Mouse (Mus musculus): ENCODE data around the gene Rtl8b. TPM values are rescaled to one million over a fixed set of nuclear protein-coding genes. Genes with fewer than 3 reads are reported as not detected.

Rtl8b gene
- 379 and 406 TPM in 2 replicates for polyA plus RNA-seq (2012; rRNA removed)

- WGBS, result 3% methylated on average over 12 of the region's 15 CpGs
- peak; percentile 85 to 91 for DNase-seq
Observed at GRCm38 (mm10) chrX:53670294-53670693, at the start of gene Rtl8b. TSS of gene Rtl8b (minus strand) at chrX:53670408.

GRCm38 (mm10) chrX:53716323-53717182 lies 46.3 kb upstream of the Rtl8b start:
- DNase-seq, result peak; percentile 67 to 74
- H3K27me3 ChIP-seq (ENCODE audit: control insufficient read depth, insufficient read depth, low read length), result no peaks in the 10 kb centered on the region
- 7% methylated on average over 46 of the region's 49 CpGs for WGBS
- peak overlapping the region; percentile 58 for H3K4me3 ChIP-seq (replicated peaks; ENCODE audit: insufficient read depth, low read depth, low read length)
- peak overlapping the region; percentile 0; the same call in 1 of the 2 replicates for H3K27ac ChIP-seq (ENCODE audit: insufficient read depth, low read length)
- no peak for TF ChIP-seq CTCF (IDR thresholded peaks at IDR 0.05; ENCODE audit: borderline replicate concordance, insufficient read depth, low read depth, low read length)
- 0 out of 2 replicates have a peak, but pooled peaks have one; percentile 20 for TF ChIP-seq POLR2A (IDR thresholded peaks at IDR 0.05; ENCODE audit: borderline replicate concordance, insufficient read depth, low read length)
- H3K4me1 ChIP-seq (ENCODE audit: control insufficient read depth, insufficient read depth, low read length), result no peaks in the 10 kb centered on the region

More at GRCm38 (mm10) chrX:53670294-53670693, at the start of gene Rtl8b:
- TF ChIP-seq CTCF (IDR thresholded peaks at IDR 0.05; ENCODE audit: borderline replicate concordance, insufficient read depth, low read depth, low read length), result no peak
- peak; percentile 34; the same call in 1 of the 2 replicates for TF ChIP-seq POLR2A (IDR thresholded peaks at IDR 0.05; ENCODE audit: borderline replicate concordance, insufficient read depth, low read length)
- Histone ChIP-seq H3K4me3 (replicated peaks; ENCODE audit: insufficient read depth, low read depth, low read length) (peak within 1 kb of the TSS; percentile 44), H3K4me1 (ENCODE audit: control insufficient read depth, insufficient read depth, low read length) (no peaks in the 10 kb centered on the region), H3K27me3 (ENCODE audit: control insufficient read depth, insufficient read depth, low read length) (no peaks in the 10 kb centered on the region), H3K27ac (ENCODE audit: insufficient read depth, low read length) (peak within 1 kb of the TSS; percentile 86)

- peak in 1 of 2 experiments; percentile 4 for DNase-seq
- TF ChIP-seq CTCF (IDR thresholded peaks at IDR 0.05; ENCODE audit: borderline replicate concordance, insufficient read depth, low read depth, low read length) (no peak), POLR2A (IDR thresholded peaks at IDR 0.05; ENCODE audit: borderline replicate concordance, insufficient read depth, low read length) (no peak)
- 0% methylated on average over 2 of the region's 2 CpGs for WGBS
- Histone ChIP-seq H3K4me1 (ENCODE audit: control insufficient read depth, insufficient read depth, low read length) (no peaks in the 10 kb centered on the region), H3K4me3 (replicated peaks; ENCODE audit: insufficient read depth, low read depth, low read length) (peak overlapping the region; percentile 58), H3K27ac (ENCODE audit: insufficient read depth, low read length) (peak overlapping the region; percentile 0; the same call in 1 of the 2 replicates), H3K27me3 (ENCODE audit: control insufficient read depth, insufficient read depth, low read length) (no peaks in the 10 kb centered on the region)
Observed at GRCm38 (mm10) chrX:53715942-53716322, 45.7 kb upstream of the Rtl8b start.

- 72% methylated on average over 3 of the region's 3 CpGs for WGBS
- no peak for TF ChIP-seq POLR2A (IDR thresholded peaks at IDR 0.05; ENCODE audit: borderline replicate concordance, insufficient read depth, low read length)
- no peak for TF ChIP-seq CTCF (IDR thresholded peaks at IDR 0.05; ENCODE audit: borderline replicate concordance, insufficient read depth, low read depth, low read length)
- no peaks in the 10 kb centered on the region for H3K27me3 ChIP-seq (ENCODE audit: control insufficient read depth, insufficient read depth, low read length)
- no peak for DNase-seq
- H3K4me1 ChIP-seq (ENCODE audit: control insufficient read depth, insufficient read depth, low read length), result no peaks in the 10 kb centered on the region
- no peak overlapping the region for H3K4me3 ChIP-seq (replicated peaks; ENCODE audit: insufficient read depth, low read depth, low read length)
- H3K27ac ChIP-seq (ENCODE audit: insufficient read depth, low read length), result no peak overlapping the region
Observed at GRCm38 (mm10) chrX:53702673-53703072, 32.5 kb upstream of the Rtl8b start.

- WGBS, result 84% methylated on average over 2 of the region's 2 CpGs
- H3K27ac ChIP-seq (ENCODE audit: insufficient read depth, low read length), result no peak overlapping the region
- no peaks in the 10 kb centered on the region for H3K27me3 ChIP-seq (ENCODE audit: control insufficient read depth, insufficient read depth, low read length)
- no peak for DNase-seq
- H3K4me1 ChIP-seq (ENCODE audit: control insufficient read depth, insufficient read depth, low read length), result no peaks in the 10 kb centered on the region
- no peak overlapping the region for H3K4me3 ChIP-seq (replicated peaks; ENCODE audit: insufficient read depth, low read depth, low read length)
- TF ChIP-seq CTCF (IDR thresholded peaks at IDR 0.05; ENCODE audit: borderline replicate concordance, insufficient read depth, low read depth, low read length) (no peak), POLR2A (IDR thresholded peaks at IDR 0.05; ENCODE audit: borderline replicate concordance, insufficient read depth, low read length) (no peak)
Observed at GRCm38 (mm10) chrX:53699225-53699624, 29.0 kb upstream of the Rtl8b start.

- Histone ChIP-seq H3K27ac (ENCODE audit: insufficient read depth, low read length) (no peak overlapping the region), H3K4me1 (ENCODE audit: control insufficient read depth, insufficient read depth, low read length) (no peaks in the 10 kb centered on the region), H3K27me3 (ENCODE audit: control insufficient read depth, insufficient read depth, low read length) (no peaks in the 10 kb centered on the region), H3K4me3 (replicated peaks; ENCODE audit: insufficient read depth, low read depth, low read length) (no peak overlapping the region)
- DNase-seq, result no peak
- 84% methylated on average over 9 of the region's 9 CpGs for WGBS
- TF ChIP-seq CTCF (IDR thresholded peaks at IDR 0.05; ENCODE audit: borderline replicate concordance, insufficient read depth, low read depth, low read length), result no peak
- TF ChIP-seq POLR2A (IDR thresholded peaks at IDR 0.05; ENCODE audit: borderline replicate concordance, insufficient read depth, low read length), result no peak
Observed at GRCm38 (mm10) chrX:53694008-53694777, 24.0 kb upstream of the Rtl8b start.

GRCm38 (mm10) chrX:53693141-53693540 lies 22.9 kb upstream of the Rtl8b start:
- TF ChIP-seq CTCF (IDR thresholded peaks at IDR 0.05; ENCODE audit: borderline replicate concordance, insufficient read depth, low read depth, low read length) (no peak), POLR2A (IDR thresholded peaks at IDR 0.05; ENCODE audit: borderline replicate concordance, insufficient read depth, low read length) (no peak)
- no peaks in the 10 kb centered on the region for H3K4me1 ChIP-seq (ENCODE audit: control insufficient read depth, insufficient read depth, low read length)
- no peaks in the 10 kb centered on the region for H3K27me3 ChIP-seq (ENCODE audit: control insufficient read depth, insufficient read depth, low read length)
- WGBS, result 72% methylated on average over 2 of the region's 2 CpGs
- H3K27ac ChIP-seq (ENCODE audit: insufficient read depth, low read length), result no peak overlapping the region
- H3K4me3 ChIP-seq (replicated peaks; ENCODE audit: insufficient read depth, low read depth, low read length), result no peak overlapping the region
- DNase-seq, result no peak
